Mouse (Mus musculus) c-Kit-positive CD71-negative TER-119-negative erythroid progenitor cells, embryonic 14.5 days (primary cell): Measurements from ENCODE around the gene Zc3h12a.

Experiments used
- DNase-seq: peaks from one replicate; pipeline ENCODE4 v3.0.0-alpha.2; 2013; ENCODE audit warnings: low read depth

The Zc3h12a gene

DNA sequence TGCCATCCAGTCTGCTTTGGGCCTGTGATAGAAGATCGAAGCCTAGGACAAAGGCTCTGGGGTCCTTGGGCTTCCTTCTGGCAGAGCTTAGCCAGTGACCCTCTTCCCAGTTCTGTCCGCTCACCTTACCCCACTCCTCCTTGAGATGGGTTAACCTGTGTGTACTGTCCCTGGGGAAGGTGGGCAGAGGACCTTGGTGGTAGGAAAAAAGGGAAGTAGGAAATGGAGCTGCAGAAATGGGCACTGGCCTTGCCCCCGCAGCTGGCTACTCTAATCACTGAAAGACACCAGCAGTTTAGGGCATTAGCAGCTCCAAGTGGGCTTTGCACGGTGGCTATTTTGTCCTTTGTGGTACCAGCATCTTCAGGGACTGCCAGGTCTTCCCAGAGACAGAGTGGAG is 12.6 kb downstream of the Zc3h12a start:
- DNase-seq, result no peak

DNA sequence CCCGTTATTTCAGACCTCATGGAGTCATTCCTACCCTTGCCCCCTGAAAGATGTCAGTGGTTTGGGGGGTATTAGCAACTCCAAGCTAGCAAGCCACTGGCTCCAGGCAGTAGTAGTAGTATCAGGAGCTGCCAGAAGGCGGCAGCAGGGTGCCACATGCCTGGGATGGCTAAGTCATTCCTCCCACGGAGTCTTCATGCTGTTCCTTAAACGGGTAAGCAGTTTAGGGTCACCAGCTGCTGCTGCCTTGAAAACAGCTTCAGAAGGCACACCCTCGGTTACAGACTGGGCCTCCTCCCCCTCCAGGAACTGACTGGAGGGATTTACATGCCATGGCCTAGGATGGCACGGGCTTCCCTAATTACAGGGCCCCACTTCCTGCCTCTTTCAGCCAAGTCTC is 13.0 kb downstream of the Zc3h12a start:
- no peak for DNase-seq

DNA sequence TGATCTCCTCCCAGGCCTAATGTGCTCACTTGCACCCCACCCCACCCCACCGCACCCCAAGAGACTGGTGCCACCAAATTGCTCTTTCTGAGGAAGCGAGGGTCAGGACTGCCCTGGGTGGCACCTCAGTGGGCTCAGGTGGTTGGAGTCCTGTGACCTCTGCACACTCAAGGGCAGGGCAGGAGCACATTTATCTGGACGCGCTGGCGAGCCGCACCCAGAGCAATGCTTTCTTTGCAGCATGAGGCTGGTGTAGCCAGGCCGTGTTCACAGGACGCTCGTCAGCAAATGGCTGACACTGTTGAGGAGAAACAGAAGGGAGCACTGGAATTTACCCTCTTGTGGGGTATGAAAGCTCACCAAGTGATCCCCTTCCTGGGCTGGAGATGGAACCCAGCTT is 22.3 kb downstream of the Zc3h12a start:
- no peak for DNase-seq

DNA sequence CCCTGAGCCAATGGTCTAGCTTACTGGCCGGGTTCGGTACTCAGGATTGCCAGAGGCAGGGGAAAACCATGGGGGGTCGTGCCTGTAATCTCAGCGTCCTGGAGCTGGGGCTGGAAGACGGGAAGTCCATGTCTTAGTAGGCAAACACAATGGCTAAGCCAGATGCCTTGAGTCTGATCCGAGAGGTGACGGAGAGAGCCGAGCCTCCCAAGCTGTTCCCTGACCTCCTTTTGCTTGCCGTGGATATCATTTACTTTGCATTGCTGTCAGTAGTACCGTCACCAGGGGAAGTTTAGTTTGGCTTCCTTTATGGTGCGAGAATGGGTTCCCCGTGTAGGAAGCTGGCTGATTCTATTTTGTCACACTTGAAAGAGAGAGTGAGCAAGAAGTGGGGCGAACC is 26.3 kb downstream of the Zc3h12a start:
- no peak for DNase-seq

DNA sequence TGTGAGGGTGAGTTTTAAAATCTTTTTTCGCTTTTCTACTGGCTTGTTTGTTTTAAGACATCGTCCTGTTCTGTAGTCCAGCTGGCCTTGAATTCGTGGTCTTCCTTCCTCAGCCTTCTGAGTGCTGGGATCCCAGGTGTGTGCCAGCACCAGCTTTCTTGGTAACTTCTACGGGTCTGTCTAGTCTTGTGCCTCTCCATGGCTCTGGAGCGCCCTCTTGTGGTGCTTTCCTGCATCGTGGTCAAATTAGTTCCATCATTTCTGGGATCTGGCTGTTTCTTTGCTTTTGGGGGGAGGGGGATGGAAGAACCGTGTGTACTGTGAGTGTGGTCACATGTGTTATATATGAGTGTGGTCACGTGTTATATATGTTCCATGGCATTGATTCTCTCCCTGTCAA is 28.2 kb downstream of the Zc3h12a start:
- DNase-seq, result peak; percentile 82

GRCm38 (mm10) chr4:125097412-125097811 is 30.2 kb downstream of the Zc3h12a start:
- DNase-seq, result no peak

GRCm38 (mm10) chr4:125096066-125096465 is 31.6 kb downstream of the Zc3h12a start:
- no peak for DNase-seq

DNA sequence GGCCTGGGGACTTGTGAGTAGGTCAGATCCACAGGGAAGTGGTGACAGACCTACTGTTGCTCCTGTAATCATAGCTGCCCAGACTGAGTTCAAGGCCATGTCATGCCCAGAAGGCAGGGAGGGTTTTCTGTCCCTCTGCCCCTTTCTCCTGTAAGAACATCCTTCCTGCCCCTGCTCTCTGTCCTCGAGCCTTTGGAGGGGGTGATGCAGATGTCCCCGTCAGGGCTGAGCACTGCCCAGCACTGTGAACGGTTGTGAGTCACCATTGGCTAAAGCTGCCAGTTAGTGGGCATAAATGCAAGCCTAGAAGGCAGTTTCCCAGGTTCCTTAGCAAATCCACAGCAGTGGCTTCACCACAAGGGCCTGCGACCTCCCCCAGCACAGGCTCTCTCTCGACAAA is 34.6 kb downstream of the Zc3h12a start:
- DNase-seq, result no peak

GRCm38 (mm10) chr4:125085346-125085841 is 42.2 kb downstream of the Zc3h12a start:
- peak; percentile 54 for DNase-seq

DNA sequence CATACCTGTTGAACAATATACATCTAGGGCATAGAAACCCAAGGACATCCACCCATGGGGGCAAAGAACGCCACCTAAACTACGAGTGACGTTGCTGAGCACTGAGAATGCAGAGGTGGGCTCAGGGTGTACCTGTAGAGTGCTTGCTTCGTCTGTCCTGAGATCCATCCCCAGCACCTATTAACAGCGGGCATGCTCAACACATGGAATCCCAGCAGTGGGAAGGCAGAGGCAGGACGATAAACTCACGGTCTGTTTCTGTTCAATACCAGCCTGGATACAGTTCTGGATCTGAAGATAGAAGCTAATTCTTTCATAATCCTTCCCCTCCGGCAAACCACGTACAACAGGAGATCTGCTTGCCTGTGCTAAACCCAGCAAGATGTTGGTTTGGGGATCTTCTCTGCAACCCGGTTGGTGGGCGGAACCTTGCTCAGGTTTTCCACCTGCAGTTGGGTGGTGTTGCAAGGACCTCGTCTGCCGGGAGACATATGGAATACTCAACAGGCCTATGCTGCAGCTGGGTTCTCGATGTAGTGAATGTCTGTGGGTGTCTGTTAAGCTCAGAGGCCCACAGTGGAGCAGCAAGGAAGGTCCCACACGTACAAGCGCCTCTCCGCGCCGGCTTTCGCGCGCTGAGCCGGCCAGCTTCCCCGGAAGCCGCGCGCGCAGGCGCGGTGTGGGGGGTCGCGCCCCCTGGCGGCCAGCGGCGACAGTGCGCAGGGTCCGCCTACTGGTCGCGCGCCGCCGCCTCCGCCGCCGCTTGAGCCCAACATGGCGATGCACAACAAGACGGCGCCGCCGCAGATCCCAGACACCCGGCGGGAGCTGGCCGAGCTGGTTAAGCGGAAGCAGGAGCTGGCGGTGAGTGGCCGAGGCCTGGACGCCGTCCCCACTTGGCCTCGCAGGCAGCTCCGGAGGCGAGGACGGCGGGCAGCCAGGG is 43.0 kb downstream of the Zc3h12a start, which contains the start of gene Meaf6:
TSS of gene Meaf6 (plus strand) at position 732 of the 943 bp plus-strand sequence.
- DNase-seq, result peak; percentile 72

GRCm38 (mm10) chr4:125078698-125079097 is 48.9 kb downstream of the Zc3h12a start:
- DNase-seq, result no peak

DNA sequence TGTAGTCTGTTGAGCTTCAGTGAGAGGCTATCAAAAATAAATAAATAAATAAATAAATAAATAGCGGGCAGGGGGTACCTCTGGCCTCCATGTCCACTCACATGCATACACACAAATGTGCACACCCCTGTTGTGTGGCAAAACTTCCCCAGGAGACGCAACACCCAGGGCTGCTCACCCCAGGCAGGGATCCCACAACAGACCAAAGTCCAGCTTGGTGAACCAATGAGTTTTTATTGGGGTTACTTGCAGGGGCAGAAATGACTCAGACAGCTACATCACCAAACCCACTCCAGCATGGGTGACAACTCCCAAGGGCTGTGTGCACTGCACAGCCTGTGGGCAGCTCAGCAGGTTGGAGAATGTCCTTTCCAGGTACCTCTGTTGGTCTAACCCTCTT is 49.9 kb downstream of the Zc3h12a start:
- no peak for DNase-seq
